Mouse (Mus musculus) stomach, postnatal 0 days (tissue): ENCODE data around the gene Krt73. TPM values are rescaled to one million over a fixed set of nuclear protein-coding genes. Genes with fewer than 3 reads are reported as not detected.

ENCODE experiments used
- ATAC-seq: fragments of 200-750 bp; cut with Nextera tagmentation; 2 replicates; pipeline ENCODE4 v1.8.0; 2017; ENCODE audit not compliant: low FRiP score, low TSS enrichment
- DNase-seq: peaks from one replicate; pipeline ENCODE4 v3.0.0-alpha.2; 2016; ENCODE audit warnings: low spot score
- H3K27ac ChIP-seq: fragments of 300-500 bp; sonication (generic); replicated peaks from 2 replicates; pipeline ENCODE4 v1.5.1; 2014; ENCODE audit warnings: mild to moderate bottlenecking, control low read depth
- H3K27me3 ChIP-seq: fragments of 300-500 bp; sonication (generic); 2 replicates; pipeline ENCODE4 v1.6.1; 2014; ENCODE audit warnings: low read length; ENCODE audit not compliant: control insufficient read depth, insufficient read depth
- H3K36me3 ChIP-seq: fragments of 300-500 bp; sonication (generic); 2 replicates; pipeline ENCODE4 v1.6.1; 2014; ENCODE audit warnings: low read length, mixed read lengths; ENCODE audit not compliant: control insufficient read depth, insufficient read depth
- H3K4me1 ChIP-seq: fragments of 300-500 bp; sonication (generic); replicated peaks from 2 replicates; pipeline ENCODE4 v1.6.1; 2014; ENCODE audit warnings: antibody characterized with exemption; ENCODE audit not compliant: control insufficient read depth, insufficient read depth
- H3K4me2 ChIP-seq: fragments of 300-500 bp; sonication (generic); replicated peaks from 2 replicates; pipeline ENCODE4 v1.6.1; 2014; ENCODE audit warnings: low read depth, mild to moderate bottlenecking, control low read depth, moderate library complexity
- H3K4me3 ChIP-seq: fragments of 300-500 bp; sonication (generic); 2 replicates; pipeline ENCODE4 v1.5.1; 2014; ENCODE audit warnings: low read depth, low read length, control low read depth
- H3K9ac ChIP-seq: fragments of 300-500 bp; sonication (generic); 2 replicates; pipeline ENCODE4 v1.6.1; 2014; ENCODE audit warnings: mild to moderate bottlenecking, low read length, control low read depth, mixed read lengths
- H3K9me3 ChIP-seq: fragments of 300-500 bp; sonication (generic); 2 replicates; pipeline ENCODE4 v1.6.1; 2016; ENCODE audit warnings: low read length; ENCODE audit not compliant: control insufficient read depth
- CTCF ChIP-seq: IDR thresholded peaks from 2 replicates; pipeline ENCODE4 v1.5.1; 2016; ENCODE audit warnings: antibody characterized with exemption, low read depth, mild to moderate bottlenecking, moderate library complexity
- EP300 ChIP-seq: optimal IDR thresholded peaks from 2 replicates; pipeline ENCODE3; 2016; ENCODE audit warnings: antibody characterized with exemption
- WGBS: fragments of 180-500 bp; shearing (Covaris S2); extraction: QIAGEN DNeasy Blood & Tissue Kit; methylation state at CpG from one replicate; pipeline ENCODE4 v1.1.7; 2014; 5-methylcytosine and 5-hydroxymethylcytosine counted together
- polyA plus RNA-seq: library from polyadenylated mRNA; unstranded; fragments of >200 nt; fragmentation: Nextera tagmentation; extraction: Ambion mirVana; gene quantifications from 2 replicates; pipeline ENCODE4 v1.2.1, GENCODE M21; 2015

Gene Krt73
- polyA plus RNA-seq = not detected in 2 replicates

GRCm38 (mm10) chr15:101802296-101802835 is at the start of gene Krt73:
Gene Krt73 (minus strand): TSS chr15:101802346.
- no peak within 1 kb of the TSS for H3K27ac ChIP-seq
- TF ChIP-seq EP300 = no peak
- TF ChIP-seq CTCF = no peak
- no peaks in the 10 kb centered on the region for H3K27me3 ChIP-seq
- H3K4me1 ChIP-seq = no peaks in the 10 kb centered on the region
- H3K9me3 ChIP-seq = no peaks in the 10 kb centered on the region
- no peak within 1 kb of the TSS for H3K9ac ChIP-seq
- DNase-seq (no peak), ATAC-seq (no peak)
- H3K36me3 ChIP-seq = no peaks in the 10 kb centered on the region
- whole genome bisulfite sequencing = 84% methylated on average over 6 of the region's 6 CpGs
- H3K4me2 ChIP-seq = no peak within 1 kb of the TSS
- no peak within 1 kb of the TSS for H3K4me3 ChIP-seq

DNA sequence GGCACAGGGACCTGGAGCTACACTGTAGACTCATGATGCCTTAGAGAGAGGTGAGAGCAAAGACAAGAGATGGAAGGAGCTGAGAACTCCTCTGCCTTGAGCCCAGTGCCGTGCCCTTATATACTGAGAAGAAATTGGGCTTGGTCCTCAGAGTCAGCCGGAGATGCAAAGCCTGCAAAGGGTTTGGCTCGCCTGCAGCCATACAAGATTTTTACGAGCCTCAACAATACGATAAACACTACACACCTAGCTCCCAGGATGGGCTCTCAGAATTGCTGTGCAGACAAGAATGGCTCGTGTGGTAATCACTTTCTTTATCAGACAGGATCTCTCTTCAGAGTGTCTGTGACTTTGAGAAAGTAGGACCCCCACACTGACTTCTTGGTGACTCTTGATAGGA is 48.5 kb upstream of the Krt73 start, which contains the start of gene Krt1:
TSS of gene Krt1 (minus strand) at position 101 of the 400 bp plus-strand sequence.
- TF ChIP-seq EP300 = no peak
- no peak for TF ChIP-seq CTCF
- no peak within 1 kb of the TSS for H3K9ac ChIP-seq
- no peaks in the 10 kb centered on the region for H3K4me1 ChIP-seq
- H3K27me3 ChIP-seq = no peaks in the 10 kb centered on the region
- H3K27ac ChIP-seq = no peak within 1 kb of the TSS
- no peak within 1 kb of the TSS for H3K4me3 ChIP-seq
- no peaks in the 10 kb centered on the region for H3K9me3 ChIP-seq
- DNase-seq (no peak), ATAC-seq (no peak)
- H3K36me3 ChIP-seq = no peaks in the 10 kb centered on the region
- no peak within 1 kb of the TSS for H3K4me2 ChIP-seq
- 58% methylated on average over 6 of the region's 6 CpGs for WGBS

GRCm38 (mm10) chr15:101845971-101846403 is 43.8 kb upstream of the Krt73 start:
- Histone ChIP-seq H3K9ac (peak overlapping the region; percentile 63), H3K9me3 (no peaks in the 10 kb centered on the region), H3K36me3 (no peaks in the 10 kb centered on the region), H3K4me2 (peak overlapping the region; percentile 79), H3K4me3 (peak overlapping the region; percentile 49), H3K4me1 (no peaks in the 10 kb centered on the region), H3K27ac (peak overlapping the region; percentile 84), H3K27me3 (no peaks in the 10 kb centered on the region)
- DNase-seq = peak; percentile 70
- TF ChIP-seq CTCF (peak; percentile 8; the same call in 1 of the 2 replicates), EP300 (peak; percentile 21)
- WGBS = under 1% methylated on average over 27 of the region's 37 CpGs
- ATAC-seq = peak; percentile 58; the same call in 1 of the 2 replicates

- Histone ChIP-seq H3K36me3 (no peaks in the 10 kb centered on the region), H3K9ac (no peak overlapping the region), H3K4me2 (no peak overlapping the region), H3K9me3 (no peaks in the 10 kb centered on the region), H3K4me1 (no peaks in the 10 kb centered on the region), H3K27ac (peak overlapping the region; percentile 63), H3K4me3 (no peak overlapping the region), H3K27me3 (no peaks in the 10 kb centered on the region)
- TF ChIP-seq CTCF = no peak
- TF ChIP-seq EP300 = peak; percentile 43
- 34% methylated on average over 9 of the region's 9 CpGs for WGBS
- no peak for DNase-seq
- no peak for ATAC-seq
Measured at GRCm38 (mm10) chr15:101843192-101843591, 41.0 kb upstream of the Krt73 start.

DNA sequence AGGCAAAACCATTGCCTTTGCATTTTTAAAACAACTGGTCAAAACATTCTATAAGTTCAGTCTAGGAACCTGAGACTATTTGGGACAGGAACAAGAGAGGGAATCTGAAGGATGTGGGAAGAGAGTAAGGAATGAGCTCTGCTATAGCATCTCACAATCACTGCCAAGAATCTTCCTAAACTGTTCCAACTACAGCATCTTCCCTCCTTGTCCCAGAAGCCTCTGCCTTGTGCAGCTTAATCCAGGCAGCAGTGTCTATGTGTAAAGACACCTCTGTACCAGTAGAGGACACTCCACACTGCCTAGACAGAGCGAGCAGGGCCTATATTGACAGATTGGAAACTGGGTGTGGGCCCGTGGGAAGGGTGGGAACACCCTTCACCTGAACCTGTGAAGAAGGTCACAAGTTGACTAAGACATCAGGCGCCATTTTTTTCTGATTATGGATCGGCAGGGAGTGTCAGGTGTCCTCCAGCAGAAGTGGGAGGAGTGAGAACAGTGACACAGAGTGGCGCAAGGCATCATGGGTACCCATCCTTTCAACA is 32.7 kb upstream of the Krt73 start:
- WGBS = 52% methylated on average over 5 of the region's 5 CpGs
- peak; percentile 76 for TF ChIP-seq CTCF
- peak; percentile 82 for TF ChIP-seq EP300
- H3K4me3 ChIP-seq = no peak overlapping the region
- no peaks in the 10 kb centered on the region for H3K27me3 ChIP-seq
- H3K36me3 ChIP-seq = no peaks in the 10 kb centered on the region
- DNase-seq (no peak), ATAC-seq (peak; percentile 86)
- H3K4me2 ChIP-seq = no peak overlapping the region
- H3K27ac ChIP-seq = no peak overlapping the region
- H3K9me3 ChIP-seq = no peaks in the 10 kb centered on the region
- H3K9ac ChIP-seq = no peak overlapping the region
- no peaks in the 10 kb centered on the region for H3K4me1 ChIP-seq

- no peak overlapping the region for H3K4me2 ChIP-seq
- H3K4me3 ChIP-seq = no peak overlapping the region
- 26% methylated on average over 6 of the region's 6 CpGs for WGBS
- H3K36me3 ChIP-seq = no peaks in the 10 kb centered on the region
- H3K9me3 ChIP-seq = no peaks in the 10 kb centered on the region
- ATAC-seq (no peak), DNase-seq (no peak)
- H3K27ac ChIP-seq = no peak overlapping the region
- no peak for TF ChIP-seq EP300
- TF ChIP-seq CTCF = no peak
- H3K27me3 ChIP-seq = no peaks in the 10 kb centered on the region
- H3K4me1 ChIP-seq = no peaks in the 10 kb centered on the region
- H3K9ac ChIP-seq = no peak overlapping the region
Measured at GRCm38 (mm10) chr15:101833131-101833530, 31.0 kb upstream of the Krt73 start.
